Mouse (Mus musculus): Measurements from ENCODE around the gene Cenpn. TPM values are rescaled to one million over a fixed set of nuclear protein-coding genes. Genes with fewer than 3 reads are reported as not detected.

The Cenpn gene
- polyA plus RNA-seq (2014; fragmentation: Nextera tagmentation; extraction: Ambion mirVana), result 7.0 and 11.8 TPM in 2 replicates

DNA sequence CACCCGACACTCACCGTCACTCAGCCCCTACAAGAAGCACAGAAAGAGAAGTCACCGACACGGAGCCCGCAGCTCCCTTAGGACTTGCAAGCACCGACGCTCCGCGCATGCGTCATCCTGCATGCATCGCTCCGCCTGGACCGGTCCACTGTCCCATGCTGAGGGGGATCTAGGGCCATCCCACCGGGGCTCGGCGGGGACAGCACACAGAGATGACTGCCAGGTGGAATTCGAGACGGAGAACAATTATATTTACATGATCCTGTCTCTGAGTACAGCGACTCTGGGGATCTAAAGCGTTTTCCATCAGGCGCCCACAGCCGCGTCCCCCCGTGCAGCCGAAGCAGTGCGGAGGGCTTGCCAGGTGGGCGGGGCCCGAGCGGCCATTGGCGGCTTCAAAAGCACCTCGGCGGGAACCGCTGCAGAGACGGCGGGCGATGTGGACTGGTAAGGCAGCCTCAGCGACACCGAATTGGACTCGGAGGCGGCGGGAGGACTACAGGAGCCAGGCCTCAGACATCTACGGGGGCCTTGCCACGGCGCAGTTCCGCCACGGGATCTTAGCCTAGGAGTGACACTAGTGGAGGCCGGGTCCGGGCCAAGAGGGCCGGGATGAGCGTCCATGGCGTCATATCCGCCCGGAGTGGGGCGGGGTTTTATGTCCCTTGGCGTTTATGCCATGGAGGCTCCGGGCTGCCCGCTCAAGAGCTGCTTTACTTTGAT is at the start of gene Cenpn, which contains the start of gene Cmc2:
TSS of gene Cenpn (plus strand) at position 394 of the 723 bp plus-strand sequence.
TSS of gene Cmc2 (minus strand) at position 119 of the 723 bp plus-strand sequence.
- peak within 1 kb of the TSS; percentile 69 for H3K4me2 ChIP-seq (ENCODE audit: low read length)
- peak within 1 kb of the TSS; percentile 57 for H3K4me3 ChIP-seq (replicated peaks; ENCODE audit: low read depth, low read length)
- H3K4me1 ChIP-seq (ENCODE audit: control insufficient read depth, insufficient read depth, low read length), result 0 out of 2 replicates have a peak, but pooled peaks cover 5% of the 10 kb centered on the region
- no peaks in the 10 kb centered on the region for H3K36me3 ChIP-seq (ENCODE audit: control insufficient read depth, insufficient read depth, low read length)
- WGBS, result under 1% methylated on average over 57 of the region's 57 CpGs
- no peaks in the 10 kb centered on the region for H3K27me3 ChIP-seq (ENCODE audit: control insufficient read depth, insufficient read depth, low read length)
- H3K9ac ChIP-seq (replicated peaks; ENCODE audit: low read length), result peak within 1 kb of the TSS; percentile 55
- ATAC-seq (ENCODE audit: low FRiP score, low TSS enrichment) (peak; percentile 94), DNase-seq (peak; percentile 99)
- no peaks in the 10 kb centered on the region for H3K9me3 ChIP-seq (ENCODE audit: control insufficient read depth, low read length)
- peak within 1 kb of the TSS; percentile 80 for H3K27ac ChIP-seq (replicated peaks; ENCODE audit: low read depth, low read length)

DNA sequence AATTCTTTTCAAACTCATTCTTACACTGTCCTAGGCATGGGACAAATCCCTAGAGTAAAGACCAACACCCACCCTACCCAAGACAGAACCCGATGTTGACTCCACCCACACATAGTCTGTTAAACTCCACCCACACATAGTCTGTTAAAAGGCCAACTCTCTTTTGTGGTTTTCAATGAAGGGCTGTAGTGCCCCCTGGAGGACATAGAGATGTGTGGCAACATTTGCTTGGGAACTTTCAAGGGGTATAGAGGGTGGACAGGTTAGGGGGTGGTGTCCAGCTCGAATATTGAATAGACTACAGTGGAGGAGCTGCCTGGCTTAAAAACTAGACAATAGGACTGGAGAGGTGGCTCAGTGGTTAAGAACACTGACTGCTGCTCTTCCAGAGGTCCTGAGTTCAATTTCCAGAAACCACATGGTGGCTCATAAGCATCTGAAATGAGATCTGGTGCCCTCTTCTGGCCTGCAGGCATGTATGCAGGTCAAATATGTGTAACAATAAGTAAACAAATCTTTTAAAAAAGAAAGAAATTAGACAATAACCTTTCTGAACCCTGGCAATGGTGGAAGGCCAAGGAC is 48.7 kb upstream of the Cenpn start:
- Histone ChIP-seq H3K27ac (replicated peaks; ENCODE audit: low read depth, low read length) (no peak overlapping the region), H3K27me3 (ENCODE audit: control insufficient read depth, insufficient read depth, low read length) (no peaks in the 10 kb centered on the region), H3K4me3 (replicated peaks; ENCODE audit: low read depth, low read length) (no peak overlapping the region), H3K4me1 (ENCODE audit: control insufficient read depth, insufficient read depth, low read length) (no peaks in the 10 kb centered on the region), H3K4me2 (ENCODE audit: low read length) (no peak overlapping the region), H3K36me3 (ENCODE audit: control insufficient read depth, insufficient read depth, low read length) (no peaks in the 10 kb centered on the region), H3K9ac (replicated peaks; ENCODE audit: low read length) (no peak overlapping the region), H3K9me3 (ENCODE audit: control insufficient read depth, low read length) (no peaks in the 10 kb centered on the region)
- DNase-seq (no peak), ATAC-seq (ENCODE audit: low FRiP score, low TSS enrichment) (no peak)
- WGBS, result 84% methylated on average over 2 of the region's 2 CpGs

DNA sequence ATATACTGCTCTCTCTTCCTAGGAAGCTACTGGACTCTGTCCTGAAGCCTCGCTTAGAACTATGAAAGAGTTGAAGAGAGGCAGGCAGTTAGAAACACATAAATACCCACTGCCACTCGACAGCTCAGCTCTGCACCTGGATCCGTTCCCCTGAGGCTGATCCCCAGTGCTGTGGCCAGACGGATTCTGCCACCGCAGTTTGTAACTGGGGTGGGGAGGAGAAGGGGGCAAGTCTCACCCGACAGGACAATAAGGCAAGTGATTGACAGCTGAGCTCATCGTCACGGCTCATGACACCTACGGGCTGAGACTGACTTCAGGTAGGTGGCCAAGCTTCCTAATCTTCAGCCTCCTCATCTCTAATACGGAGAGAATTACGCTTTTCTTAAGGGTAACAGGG is 47.9 kb upstream of the Cenpn start:
- H3K36me3 ChIP-seq (ENCODE audit: control insufficient read depth, insufficient read depth, low read length), result no peaks in the 10 kb centered on the region
- no peak for ATAC-seq (ENCODE audit: low FRiP score, low TSS enrichment)
- WGBS, result 73% methylated on average over 11 of the region's 11 CpGs
- no peaks in the 10 kb centered on the region for H3K27me3 ChIP-seq (ENCODE audit: control insufficient read depth, insufficient read depth, low read length)
- H3K9ac ChIP-seq (replicated peaks; ENCODE audit: low read length), result no peak overlapping the region
- H3K9me3 ChIP-seq (ENCODE audit: control insufficient read depth, low read length), result no peaks in the 10 kb centered on the region
- DNase-seq, result no peak
- H3K4me1 ChIP-seq (ENCODE audit: control insufficient read depth, insufficient read depth, low read length), result no peaks in the 10 kb centered on the region
- no peak overlapping the region for H3K4me2 ChIP-seq (ENCODE audit: low read length)
- no peak overlapping the region for H3K4me3 ChIP-seq (replicated peaks; ENCODE audit: low read depth, low read length)
- no peak overlapping the region for H3K27ac ChIP-seq (replicated peaks; ENCODE audit: low read depth, low read length)

DNA sequence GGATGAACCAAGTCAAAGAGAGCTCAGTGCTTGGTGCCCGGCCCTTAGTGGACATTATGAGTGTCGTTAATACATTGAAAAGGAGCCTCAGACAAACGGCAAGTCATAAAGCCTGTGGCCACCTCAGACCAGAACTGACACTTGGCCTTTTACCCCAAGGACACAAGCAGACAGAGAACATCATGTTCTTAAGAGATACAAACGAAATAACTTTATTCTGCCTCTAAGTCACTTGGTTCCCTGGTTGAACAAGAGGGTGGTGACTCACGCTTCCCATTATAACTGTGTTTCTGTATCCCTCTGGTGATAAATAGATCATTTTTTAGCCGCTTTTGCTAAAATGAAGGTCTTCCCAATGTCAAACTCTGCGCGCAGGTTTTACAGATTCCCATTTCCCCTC is 47.5 kb upstream of the Cenpn start:
- 89% methylated on average over 8 of the region's 8 CpGs for WGBS
- ATAC-seq (ENCODE audit: low FRiP score, low TSS enrichment) (no peak), DNase-seq (no peak)
- Histone ChIP-seq H3K27ac (replicated peaks; ENCODE audit: low read depth, low read length) (no peak overlapping the region), H3K27me3 (ENCODE audit: control insufficient read depth, insufficient read depth, low read length) (no peaks in the 10 kb centered on the region), H3K9ac (replicated peaks; ENCODE audit: low read length) (no peak overlapping the region), H3K36me3 (ENCODE audit: control insufficient read depth, insufficient read depth, low read length) (no peaks in the 10 kb centered on the region), H3K4me3 (replicated peaks; ENCODE audit: low read depth, low read length) (no peak overlapping the region), H3K4me1 (ENCODE audit: control insufficient read depth, insufficient read depth, low read length) (no peaks in the 10 kb centered on the region), H3K9me3 (ENCODE audit: control insufficient read depth, low read length) (no peaks in the 10 kb centered on the region), H3K4me2 (ENCODE audit: low read length) (no peak overlapping the region)

- Histone ChIP-seq H3K36me3 (ENCODE audit: control insufficient read depth, insufficient read depth, low read length) (no peaks in the 10 kb centered on the region), H3K9ac (replicated peaks; ENCODE audit: low read length) (no peak overlapping the region), H3K4me2 (ENCODE audit: low read length) (no peak overlapping the region), H3K27me3 (ENCODE audit: control insufficient read depth, insufficient read depth, low read length) (no peaks in the 10 kb centered on the region), H3K27ac (replicated peaks; ENCODE audit: low read depth, low read length) (no peak overlapping the region), H3K9me3 (ENCODE audit: control insufficient read depth, low read length) (no peaks in the 10 kb centered on the region), H3K4me1 (ENCODE audit: control insufficient read depth, insufficient read depth, low read length) (no peaks in the 10 kb centered on the region), H3K4me3 (replicated peaks; ENCODE audit: low read depth, low read length) (no peak overlapping the region)
- WGBS, result 88% methylated on average over 17 of the region's 17 CpGs
- DNase-seq, result no peak
- no peak for ATAC-seq (ENCODE audit: low FRiP score, low TSS enrichment)
Observed at GRCm38 (mm10) chr8:116875798-116876450, 45.6 kb upstream of the Cenpn start.

DNA sequence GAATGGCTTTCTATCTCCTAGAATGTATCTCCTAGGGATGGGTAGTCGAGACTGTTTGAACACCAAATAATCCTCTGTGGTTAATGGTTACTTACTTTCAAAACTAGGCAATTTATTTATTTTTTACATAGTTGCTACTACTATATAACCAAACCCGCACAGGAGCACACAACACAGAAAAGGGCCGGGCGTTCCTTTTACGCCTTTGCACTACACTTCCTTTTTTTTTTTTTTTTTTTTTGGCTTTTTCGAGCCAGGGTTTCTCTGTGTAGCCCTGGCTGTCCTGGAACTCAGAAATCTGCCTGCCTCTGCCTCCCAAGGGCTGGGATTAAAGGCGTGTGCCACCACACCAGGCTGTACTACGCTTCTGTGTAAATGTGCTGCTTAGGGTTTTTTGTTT is 40.1 kb upstream of the Cenpn start:
- H3K9ac ChIP-seq (replicated peaks; ENCODE audit: low read length), result no peak overlapping the region
- H3K27me3 ChIP-seq (ENCODE audit: control insufficient read depth, insufficient read depth, low read length), result no peaks in the 10 kb centered on the region
- H3K9me3 ChIP-seq (ENCODE audit: control insufficient read depth, low read length), result no peaks in the 10 kb centered on the region
- H3K4me1 ChIP-seq (ENCODE audit: control insufficient read depth, insufficient read depth, low read length), result no peaks in the 10 kb centered on the region
- ATAC-seq (ENCODE audit: low FRiP score, low TSS enrichment) (no peak), DNase-seq (no peak)
- no peak overlapping the region for H3K27ac ChIP-seq (replicated peaks; ENCODE audit: low read depth, low read length)
- H3K36me3 ChIP-seq (ENCODE audit: control insufficient read depth, insufficient read depth, low read length), result no peaks in the 10 kb centered on the region
- no peak overlapping the region for H3K4me3 ChIP-seq (replicated peaks; ENCODE audit: low read depth, low read length)
- no peak overlapping the region for H3K4me2 ChIP-seq (ENCODE audit: low read length)
- WGBS, result 98% methylated on average over 8 of the region's 8 CpGs

DNA sequence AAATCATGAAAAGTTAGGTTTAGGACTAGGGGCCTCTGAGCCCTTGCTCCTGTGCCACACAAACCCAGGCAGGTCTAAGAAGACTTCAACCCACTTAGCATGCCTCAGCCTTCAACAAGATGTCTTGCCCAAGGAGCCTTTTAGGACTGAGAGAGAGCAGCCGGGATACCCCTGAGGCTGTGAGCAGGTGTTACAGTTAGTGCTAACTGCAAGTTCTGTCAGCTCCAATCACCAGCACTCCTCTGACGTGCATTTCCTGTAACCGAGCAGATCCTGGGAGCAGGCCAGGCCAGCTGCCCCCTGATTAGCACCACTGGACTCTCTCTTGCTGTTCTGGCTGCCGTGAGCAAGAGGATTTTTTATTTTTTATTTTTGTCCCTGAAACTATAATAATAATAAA is 33.7 kb upstream of the Cenpn start:
- Histone ChIP-seq H3K27me3 (ENCODE audit: control insufficient read depth, insufficient read depth, low read length) (no peaks in the 10 kb centered on the region), H3K36me3 (ENCODE audit: control insufficient read depth, insufficient read depth, low read length) (peaks cover 3% of the 10 kb centered on the region; the same call in 1 of the 2 replicates), H3K4me1 (ENCODE audit: control insufficient read depth, insufficient read depth, low read length) (no peaks in the 10 kb centered on the region), H3K4me3 (replicated peaks; ENCODE audit: low read depth, low read length) (no peak overlapping the region), H3K27ac (replicated peaks; ENCODE audit: low read depth, low read length) (no peak overlapping the region), H3K9me3 (ENCODE audit: control insufficient read depth, low read length) (no peaks in the 10 kb centered on the region), H3K4me2 (ENCODE audit: low read length) (no peak overlapping the region), H3K9ac (replicated peaks; ENCODE audit: low read length) (no peak overlapping the region)
- ATAC-seq (ENCODE audit: low FRiP score, low TSS enrichment), result no peak
- WGBS, result 79% methylated on average over 4 of the region's 4 CpGs
- peak; percentile 24 for DNase-seq

DNA sequence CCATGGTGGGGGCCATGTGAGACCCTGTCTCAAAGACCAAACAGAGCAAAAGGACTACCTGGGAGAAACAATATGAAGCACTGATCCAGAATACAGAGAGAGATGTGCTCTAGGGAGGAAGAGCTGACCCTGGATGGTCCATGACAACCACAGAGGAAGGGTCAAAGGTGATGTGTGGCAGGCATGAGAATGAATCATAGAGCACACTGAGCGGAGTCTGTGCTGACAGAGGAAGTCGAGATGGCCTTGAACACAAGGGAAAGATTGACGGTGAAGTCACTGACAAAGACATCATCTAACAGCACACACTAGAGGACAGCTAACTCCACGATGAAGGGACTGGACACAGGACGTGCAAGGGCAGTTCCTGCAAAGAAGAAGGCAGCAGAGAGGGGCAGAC is 30.1 kb upstream of the Cenpn start:
- peaks cover 3% of the 10 kb centered on the region; the same call in 1 of the 2 replicates for H3K36me3 ChIP-seq (ENCODE audit: control insufficient read depth, insufficient read depth, low read length)
- no peaks in the 10 kb centered on the region for H3K27me3 ChIP-seq (ENCODE audit: control insufficient read depth, insufficient read depth, low read length)
- H3K4me2 ChIP-seq (ENCODE audit: low read length), result no peak overlapping the region
- no peak for DNase-seq
- H3K9ac ChIP-seq (replicated peaks; ENCODE audit: low read length), result no peak overlapping the region
- H3K4me1 ChIP-seq (ENCODE audit: control insufficient read depth, insufficient read depth, low read length), result no peaks in the 10 kb centered on the region
- no peaks in the 10 kb centered on the region for H3K9me3 ChIP-seq (ENCODE audit: control insufficient read depth, low read length)
- 91% methylated on average over 5 of the region's 5 CpGs for WGBS
- H3K4me3 ChIP-seq (replicated peaks; ENCODE audit: low read depth, low read length), result no peak overlapping the region
- ATAC-seq (ENCODE audit: low FRiP score, low TSS enrichment), result no peak
- no peak overlapping the region for H3K27ac ChIP-seq (replicated peaks; ENCODE audit: low read depth, low read length)

Measured in midbrain, embryonic 14.5 days (tissue).